Mouse (Mus musculus): ENCODE data around the gene Rexo5. TPM values are rescaled to one million over a fixed set of nuclear protein-coding genes. Genes with fewer than 3 reads are reported as not detected.

Gene Rexo5
- polyA plus RNA-seq, 1 experiment, result 47.9 TPM

- 53% methylated on average over 3 of the region's 3 CpGs for WGBS
These were observed 29.4 kb upstream of the Rexo5 start for GRCm38 (mm10) chr7:119764377-119764776.

DNA sequence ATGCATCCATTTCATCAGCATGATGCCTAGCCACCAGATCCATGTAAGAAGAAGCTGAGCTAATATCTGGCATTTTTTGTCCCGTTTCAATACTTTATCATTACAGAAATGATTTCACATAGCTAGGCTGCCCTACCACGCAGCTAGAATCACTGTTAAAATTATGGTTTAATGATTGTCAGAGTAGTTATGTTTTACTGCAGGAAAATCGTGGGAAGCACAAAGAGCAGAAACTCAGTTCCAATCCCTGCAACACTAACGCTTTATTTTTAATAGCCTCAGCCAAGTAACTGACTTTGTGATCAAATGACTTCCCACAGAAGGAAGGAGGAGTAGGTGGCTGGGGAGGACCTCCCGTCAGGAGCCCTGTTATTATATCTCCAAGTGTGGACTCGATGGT is 26.8 kb upstream of the Rexo5 start:
- no peak for TF ChIP-seq CTCF (IDR thresholded peaks at IDR 0.05; ENCODE audit: control insufficient read depth, insufficient read depth, low read length)
- no peak for TF ChIP-seq POLR2A (IDR thresholded peaks at IDR 0.05; ENCODE audit: borderline replicate concordance, control insufficient read depth, low read depth, low read length)
- H3K4me1 ChIP-seq (ENCODE audit: control insufficient read depth, insufficient read depth, low read length), result no peaks in the 10 kb centered on the region
- H3K4me3 ChIP-seq (replicated peaks; ENCODE audit: control insufficient read depth, low read depth, low read length), result no peak overlapping the region
- 79% methylated on average over 6 of the region's 6 CpGs for WGBS
- no peak overlapping the region for H3K27ac ChIP-seq (ENCODE audit: control insufficient read depth, insufficient read depth, low read depth, low read length, poor library complexity)

More at GRCm38 (mm10) chr7:119764377-119764776, 29.4 kb upstream of the Rexo5 start:
- Histone ChIP-seq H3K4me1 (ENCODE audit: control insufficient read depth, insufficient read depth, low read length) (no peaks in the 10 kb centered on the region), H3K27ac (ENCODE audit: control insufficient read depth, insufficient read depth, low read depth, low read length, poor library complexity) (no peak overlapping the region), H3K4me3 (replicated peaks; ENCODE audit: control insufficient read depth, low read depth, low read length) (no peak overlapping the region)
- TF ChIP-seq CTCF (IDR thresholded peaks at IDR 0.05; ENCODE audit: control insufficient read depth, insufficient read depth, low read length), result no peak
- TF ChIP-seq POLR2A (IDR thresholded peaks at IDR 0.05; ENCODE audit: borderline replicate concordance, control insufficient read depth, low read depth, low read length), result no peak

- TF ChIP-seq CTCF (IDR thresholded peaks at IDR 0.05; ENCODE audit: control insufficient read depth, insufficient read depth, low read length) (no peak), POLR2A (IDR thresholded peaks at IDR 0.05; ENCODE audit: borderline replicate concordance, control insufficient read depth, low read depth, low read length) (no peak)
- no peak overlapping the region for H3K27ac ChIP-seq (ENCODE audit: control insufficient read depth, insufficient read depth, low read depth, low read length, poor library complexity)
- WGBS, result 88% methylated on average over 8 of the region's 8 CpGs
These were observed 23.9 kb upstream of the Rexo5 start for GRCm38 (mm10) chr7:119769895-119770294.

GRCm38 (mm10) chr7:119783453-119783852 is 10.4 kb upstream of the Rexo5 start:
- 88% methylated on average over 2 of the region's 2 CpGs for WGBS
- Histone ChIP-seq H3K4me1 (ENCODE audit: control insufficient read depth, insufficient read depth, low read length) (no peaks in the 10 kb centered on the region), H3K27ac (ENCODE audit: control insufficient read depth, insufficient read depth, low read depth, low read length, poor library complexity) (no peak overlapping the region), H3K4me3 (replicated peaks; ENCODE audit: control insufficient read depth, low read depth, low read length) (no peak overlapping the region)
- TF ChIP-seq CTCF (IDR thresholded peaks at IDR 0.05; ENCODE audit: control insufficient read depth, insufficient read depth, low read length) (no peak), POLR2A (IDR thresholded peaks at IDR 0.05; ENCODE audit: borderline replicate concordance, control insufficient read depth, low read depth, low read length) (no peak)

More at GRCm38 (mm10) chr7:119769895-119770294, 23.9 kb upstream of the Rexo5 start:
- H3K4me3 ChIP-seq (replicated peaks; ENCODE audit: control insufficient read depth, low read depth, low read length), result no peak overlapping the region
- H3K4me1 ChIP-seq (ENCODE audit: control insufficient read depth, insufficient read depth, low read length), result no peaks in the 10 kb centered on the region

GRCm38 (mm10) chr7:119784908-119785307 is 8.9 kb upstream of the Rexo5 start:
- Histone ChIP-seq H3K4me1 (ENCODE audit: control insufficient read depth, insufficient read depth, low read length) (no peaks in the 10 kb centered on the region), H3K4me3 (replicated peaks; ENCODE audit: control insufficient read depth, low read depth, low read length) (no peak overlapping the region), H3K27ac (ENCODE audit: control insufficient read depth, insufficient read depth, low read depth, low read length, poor library complexity) (no peak overlapping the region)
- 71% methylated on average over 5 of the region's 5 CpGs for WGBS
- TF ChIP-seq CTCF (IDR thresholded peaks at IDR 0.05; ENCODE audit: control insufficient read depth, insufficient read depth, low read length) (no peak), POLR2A (IDR thresholded peaks at IDR 0.05; ENCODE audit: borderline replicate concordance, control insufficient read depth, low read depth, low read length) (no peak)

- TF ChIP-seq CTCF (IDR thresholded peaks at IDR 0.05; ENCODE audit: control insufficient read depth, insufficient read depth, low read length) (no peak), POLR2A (IDR thresholded peaks at IDR 0.05; ENCODE audit: borderline replicate concordance, control insufficient read depth, low read depth, low read length) (no peak)
- no peaks in the 10 kb centered on the region; the same call in 1 of the 2 replicates for H3K4me1 ChIP-seq (ENCODE audit: control insufficient read depth, insufficient read depth, low read length)
- 83% methylated on average over 3 of the region's 3 CpGs for whole genome bisulfite sequencing
- H3K27ac ChIP-seq (ENCODE audit: control insufficient read depth, insufficient read depth, low read depth, low read length, poor library complexity), result no peak overlapping the region
- H3K4me3 ChIP-seq (replicated peaks; ENCODE audit: control insufficient read depth, low read depth, low read length), result no peak overlapping the region
These were observed 4.8 kb upstream of the Rexo5 start for GRCm38 (mm10) chr7:119789024-119789423.

- H3K4me1 ChIP-seq (ENCODE audit: control insufficient read depth, insufficient read depth, low read length), result no peaks in the 10 kb centered on the region; the same call in 1 of the 2 replicates
- peak overlapping the region; percentile 77 for H3K4me3 ChIP-seq (replicated peaks; ENCODE audit: control insufficient read depth, low read depth, low read length)
- WGBS, result under 1% methylated on average over 21 of the region's 21 CpGs
- peak overlapping the region; percentile 73 for H3K27ac ChIP-seq (ENCODE audit: control insufficient read depth, insufficient read depth, low read depth, low read length, poor library complexity)
- TF ChIP-seq POLR2A (IDR thresholded peaks at IDR 0.05; ENCODE audit: borderline replicate concordance, control insufficient read depth, low read depth, low read length), result no peak
- TF ChIP-seq CTCF (IDR thresholded peaks at IDR 0.05; ENCODE audit: control insufficient read depth, insufficient read depth, low read length), result no peak
These were observed 439 bp downstream of the Rexo5 start for GRCm38 (mm10) chr7:119794251-119794638.

DNA sequence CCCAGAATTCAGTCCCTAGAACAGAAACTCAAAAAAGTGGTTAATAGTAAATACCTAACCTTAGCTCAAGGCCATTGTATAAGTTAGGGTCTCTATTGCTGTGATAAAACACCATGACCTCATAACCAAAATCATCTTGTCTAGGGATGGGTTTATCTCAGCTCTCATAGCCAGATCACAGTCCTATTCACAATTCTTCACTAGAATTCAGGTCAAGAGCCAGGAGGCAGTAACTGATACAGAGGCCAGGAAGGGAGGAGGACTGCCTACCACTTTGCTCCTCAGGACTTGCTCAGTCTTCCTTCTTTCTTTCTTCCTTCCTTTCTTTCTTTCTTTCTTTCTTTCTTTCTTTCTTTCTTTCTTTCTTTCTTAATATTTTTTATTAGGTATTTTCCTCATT is 1.5 kb downstream of the Rexo5 start:
- no peaks in the 10 kb centered on the region; the same call in 1 of the 2 replicates for H3K4me1 ChIP-seq (ENCODE audit: control insufficient read depth, insufficient read depth, low read length)
- H3K4me3 ChIP-seq (replicated peaks; ENCODE audit: control insufficient read depth, low read depth, low read length), result no peak overlapping the region
- H3K27ac ChIP-seq (ENCODE audit: control insufficient read depth, insufficient read depth, low read depth, low read length, poor library complexity), result no peak overlapping the region
- TF ChIP-seq CTCF (IDR thresholded peaks at IDR 0.05; ENCODE audit: control insufficient read depth, insufficient read depth, low read length), result no peak
- no peak for TF ChIP-seq POLR2A (IDR thresholded peaks at IDR 0.05; ENCODE audit: borderline replicate concordance, control insufficient read depth, low read depth, low read length)

DNA sequence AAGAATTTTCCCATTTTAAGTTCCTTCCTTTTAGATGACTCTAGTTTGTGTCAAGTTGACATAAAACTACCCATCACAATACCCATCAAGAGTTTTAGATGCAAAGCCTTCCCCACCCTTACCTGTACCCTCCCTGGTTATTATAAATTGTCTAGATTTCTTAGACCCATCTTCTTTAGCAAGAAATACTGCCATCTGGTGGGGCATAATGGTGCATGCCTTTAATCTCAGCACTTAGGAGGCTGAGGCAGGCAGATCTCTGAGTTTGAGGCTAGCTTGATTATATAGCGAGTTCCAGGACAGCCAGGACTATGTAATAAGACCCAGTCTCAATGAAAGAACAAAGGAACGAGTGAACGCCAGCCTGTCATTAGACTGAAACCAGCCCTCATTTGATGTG is 6.7 kb downstream of the Rexo5 start:
- WGBS, result 91% methylated on average over 3 of the region's 3 CpGs
- no peak overlapping the region for H3K27ac ChIP-seq (ENCODE audit: control insufficient read depth, insufficient read depth, low read depth, low read length, poor library complexity)
- TF ChIP-seq CTCF (IDR thresholded peaks at IDR 0.05; ENCODE audit: control insufficient read depth, insufficient read depth, low read length) (no peak), POLR2A (IDR thresholded peaks at IDR 0.05; ENCODE audit: borderline replicate concordance, control insufficient read depth, low read depth, low read length) (no peak)
- no peak overlapping the region for H3K4me3 ChIP-seq (replicated peaks; ENCODE audit: control insufficient read depth, low read depth, low read length)
- no peaks in the 10 kb centered on the region for H3K4me1 ChIP-seq (ENCODE audit: control insufficient read depth, insufficient read depth, low read length)
